Mouse (Mus musculus) embryonic fibroblast, embryonic 13.5 days (primary cell): ENCODE measurements around the gene Sptlc2.

ENCODE experiments used
- CTCF ChIP-seq: IDR thresholded peaks from 2 replicates; pipeline ENCODE4 v1.5.1; 2011; ENCODE audit warnings: mild to moderate bottlenecking, control low read depth, low read length, moderate library complexity, borderline replicate concordance; ENCODE audit not compliant: insufficient read depth
- POLR2A ChIP-seq: IDR thresholded peaks from 2 replicates; pipeline ENCODE4 v1.6.1; 2011; ENCODE audit warnings: low read depth, mild to moderate bottlenecking, control low read depth, low read length, moderate library complexity

DNA sequence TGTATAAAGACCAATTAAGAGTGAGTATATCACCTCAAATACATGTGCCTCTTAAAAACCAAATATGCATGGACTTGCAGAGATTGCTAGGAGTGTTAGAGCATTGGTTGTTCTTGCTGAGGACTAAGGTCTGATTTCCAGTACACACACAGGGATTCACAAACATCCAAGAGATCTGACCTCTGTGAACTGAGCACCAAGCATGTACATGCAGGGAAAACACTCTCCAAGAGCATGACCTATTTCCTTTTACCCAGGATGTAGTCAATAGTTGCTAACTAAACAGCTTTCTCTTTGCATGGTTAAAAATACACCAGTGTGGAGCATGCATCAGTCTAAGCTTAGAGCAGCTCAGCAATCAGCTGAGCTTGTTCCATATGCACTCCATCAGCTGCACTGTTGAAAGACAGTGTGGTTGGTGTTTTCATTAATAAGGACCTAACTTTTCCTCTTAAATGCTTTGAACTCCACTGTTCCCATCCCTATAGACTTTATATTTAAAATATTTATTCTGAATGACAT is 45.0 kb downstream of the Sptlc2 start:
- TF ChIP-seq POLR2A (no peak), CTCF (no peak)
